Mouse (Mus musculus): ENCODE measurements at regions not wholly inside any gene's neighbourhood (a gene's known extent, or its start where the extent isn't known, plus 50 kb on each side); places are given as distances from the start of the nearest gene placed in this dataset.

- no peak for TF ChIP-seq CTCF (IDR thresholded peaks at IDR 0.05)
- TF ChIP-seq EP300 (IDR thresholded peaks at IDR 0.05), result no peak
Measured at GRCm38 (mm10) chr6:117614386-117614785, 226.6 kb upstream of the Zfp637 start.

Measured in lung, postnatal 0 days (tissue).